Mouse (Mus musculus): ENCODE data around the gene Gng7. TPM values are rescaled to one million over a fixed set of nuclear protein-coding genes. Genes with fewer than 3 reads are reported as not detected.

Gng7 gene
- polyA plus RNA-seq, 1 experiment, result 152 TPM

GRCm38 (mm10) chr10:81026857-81027256 is 12.1 kb upstream of the Gng7 start:
- TF ChIP-seq POLR2A (IDR thresholded peaks at IDR 0.05; ENCODE audit: extremely low read depth, insufficient read depth, low read length) (no peak), CTCF (IDR thresholded peaks at IDR 0.05; ENCODE audit: extremely low read depth, insufficient read depth, low read length) (no peak)
- H3K4me3 ChIP-seq (ENCODE audit: insufficient read depth, low read length), result no peak overlapping the region
- peaks cover 6% of the 10 kb centered on the region for H3K4me1 ChIP-seq (ENCODE audit: control insufficient read depth, insufficient read depth, low read length)
- no peak overlapping the region; the same call in 1 of the 2 replicates for H3K27ac ChIP-seq (ENCODE audit: insufficient read depth, low read length)

GRCm38 (mm10) chr10:81025639-81026275 is 11.0 kb upstream of the Gng7 start, which contains the start of gene Diras1:
Gene Diras1 (minus strand): TSS chr10:81025662.
- peaks cover 6% of the 10 kb centered on the region for H3K4me1 ChIP-seq (ENCODE audit: control insufficient read depth, insufficient read depth, low read length)
- TF ChIP-seq CTCF (IDR thresholded peaks at IDR 0.05; ENCODE audit: extremely low read depth, insufficient read depth, low read length) (no peak), POLR2A (IDR thresholded peaks at IDR 0.05; ENCODE audit: extremely low read depth, insufficient read depth, low read length) (no peak)
- peak within 1 kb of the TSS; percentile 92 for H3K27ac ChIP-seq (ENCODE audit: insufficient read depth, low read length)

GRCm38 (mm10) chr10:81025047-81025621 is 10.4 kb upstream of the Gng7 start:
- Histone ChIP-seq H3K4me1 (ENCODE audit: control insufficient read depth, insufficient read depth, low read length) (peaks cover 6% of the 10 kb centered on the region), H3K27ac (ENCODE audit: insufficient read depth, low read length) (peak overlapping the region; percentile 92), H3K4me3 (ENCODE audit: insufficient read depth, low read length) (peak overlapping the region; percentile 71)
- peak; percentile 39; the same call in 1 of the 2 replicates for TF ChIP-seq POLR2A (IDR thresholded peaks at IDR 0.05; ENCODE audit: extremely low read depth, insufficient read depth, low read length)
- TF ChIP-seq CTCF (IDR thresholded peaks at IDR 0.05; ENCODE audit: extremely low read depth, insufficient read depth, low read length), result no peak

More at GRCm38 (mm10) chr10:81025639-81026275, 11.0 kb upstream of the Gng7 start, which contains the start of gene Diras1:
- peak within 1 kb of the TSS; percentile 71 for H3K4me3 ChIP-seq (ENCODE audit: insufficient read depth, low read length)

GRCm38 (mm10) chr10:81024346-81024937 is 9.7 kb upstream of the Gng7 start:
- H3K4me3 ChIP-seq (ENCODE audit: insufficient read depth, low read length), result peak overlapping the region; percentile 71
- H3K27ac ChIP-seq (ENCODE audit: insufficient read depth, low read length), result peak overlapping the region; percentile 78; the same call in 1 of the 2 replicates
- peaks cover 6% of the 10 kb centered on the region for H3K4me1 ChIP-seq (ENCODE audit: control insufficient read depth, insufficient read depth, low read length)
- TF ChIP-seq POLR2A (IDR thresholded peaks at IDR 0.05; ENCODE audit: extremely low read depth, insufficient read depth, low read length) (no peak), CTCF (IDR thresholded peaks at IDR 0.05; ENCODE audit: extremely low read depth, insufficient read depth, low read length) (no peak)

GRCm38 (mm10) chr10:81022744-81023143 is 8.0 kb upstream of the Gng7 start:
- Histone ChIP-seq H3K27ac (ENCODE audit: insufficient read depth, low read length) (no peak overlapping the region), H3K4me1 (ENCODE audit: control insufficient read depth, insufficient read depth, low read length) (peaks cover 6% of the 10 kb centered on the region), H3K4me3 (ENCODE audit: insufficient read depth, low read length) (no peak overlapping the region)
- no peak for TF ChIP-seq POLR2A (IDR thresholded peaks at IDR 0.05; ENCODE audit: extremely low read depth, insufficient read depth, low read length)
- TF ChIP-seq CTCF (IDR thresholded peaks at IDR 0.05; ENCODE audit: extremely low read depth, insufficient read depth, low read length), result peak; percentile 20; the same call in 1 of the 2 replicates

GRCm38 (mm10) chr10:81021547-81022110 is 6.9 kb upstream of the Gng7 start:
- peak overlapping the region; percentile 14; the same call in 1 of the 2 replicates for H3K4me3 ChIP-seq (ENCODE audit: insufficient read depth, low read length)
- 0 out of 2 replicates have a peak overlapping the region, but pooled peaks have one; percentile 36 for H3K27ac ChIP-seq (ENCODE audit: insufficient read depth, low read length)
- H3K4me1 ChIP-seq (ENCODE audit: control insufficient read depth, insufficient read depth, low read length), result peaks cover 3% of the 10 kb centered on the region; the same call in 1 of the 2 replicates
- no peak for TF ChIP-seq CTCF (IDR thresholded peaks at IDR 0.05; ENCODE audit: extremely low read depth, insufficient read depth, low read length)
- TF ChIP-seq POLR2A (IDR thresholded peaks at IDR 0.05; ENCODE audit: extremely low read depth, insufficient read depth, low read length), result peak; percentile 42; the same call in 1 of the 2 replicates

GRCm38 (mm10) chr10:81020207-81020606 is 5.5 kb upstream of the Gng7 start:
- TF ChIP-seq CTCF (IDR thresholded peaks at IDR 0.05; ENCODE audit: extremely low read depth, insufficient read depth, low read length), result no peak
- TF ChIP-seq POLR2A (IDR thresholded peaks at IDR 0.05; ENCODE audit: extremely low read depth, insufficient read depth, low read length), result no peak
- peak overlapping the region; percentile 17; the same call in 1 of the 2 replicates for H3K27ac ChIP-seq (ENCODE audit: insufficient read depth, low read length)
- H3K4me1 ChIP-seq (ENCODE audit: control insufficient read depth, insufficient read depth, low read length), result peaks cover 3% of the 10 kb centered on the region
- H3K4me3 ChIP-seq (ENCODE audit: insufficient read depth, low read length), result no peak overlapping the region

GRCm38 (mm10) chr10:81019687-81020086 is 4.9 kb upstream of the Gng7 start:
- TF ChIP-seq POLR2A (IDR thresholded peaks at IDR 0.05; ENCODE audit: extremely low read depth, insufficient read depth, low read length), result no peak
- no peak for TF ChIP-seq CTCF (IDR thresholded peaks at IDR 0.05; ENCODE audit: extremely low read depth, insufficient read depth, low read length)
- Histone ChIP-seq H3K27ac (ENCODE audit: insufficient read depth, low read length) (0 out of 2 replicates have a peak overlapping the region, but pooled peaks have one; percentile 17), H3K4me3 (ENCODE audit: insufficient read depth, low read length) (no peak overlapping the region), H3K4me1 (ENCODE audit: control insufficient read depth, insufficient read depth, low read length) (peaks cover 3% of the 10 kb centered on the region)

GRCm38 (mm10) chr10:81018326-81018725 is 3.6 kb upstream of the Gng7 start:
- no peak overlapping the region for H3K4me3 ChIP-seq (ENCODE audit: insufficient read depth, low read length)
- no peak overlapping the region for H3K27ac ChIP-seq (ENCODE audit: insufficient read depth, low read length)
- TF ChIP-seq CTCF (IDR thresholded peaks at IDR 0.05; ENCODE audit: extremely low read depth, insufficient read depth, low read length), result no peak
- no peak for TF ChIP-seq POLR2A (IDR thresholded peaks at IDR 0.05; ENCODE audit: extremely low read depth, insufficient read depth, low read length)
- peaks cover 3% of the 10 kb centered on the region for H3K4me1 ChIP-seq (ENCODE audit: control insufficient read depth, insufficient read depth, low read length)

All from cortical plate, adult 2 months (tissue).